Mouse (Mus musculus): ENCODE results near the gene Crisp2. TPM values are rescaled to one million over a fixed set of nuclear protein-coding genes. Genes with fewer than 3 reads are reported as not detected.

The Crisp2 gene
- total RNA-seq, 2 experiments from 2014 or later = not detected

Other genes starting within 250 kb of the Crisp2 start
- gene Esp6, start 245.5 kb downstream of the Crisp2 start, total RNA-seq (2021) = not detected
- gene Esp4, start 208.4 kb downstream of the Crisp2 start, total RNA-seq (2021) = not detected
- not detected for gene Esp3, start 174.9 kb downstream of the Crisp2 start, total RNA-seq (2021)
- not detected for gene Esp1, start 79.9 kb downstream of the Crisp2 start, total RNA-seq (2021)
- gene Rhag, start 4.1 kb upstream of the Crisp2 start, total RNA-seq (2021) = under 1 TPM in 1 of 2 experiments, not detected in 1; 0.81 TPM
- gene 9130008F23Rik, start 73.6 kb upstream of the Crisp2 start, total RNA-seq (2021) = under 1 TPM; 0.40 to 0.54 TPM
- not detected for gene Glyatl3, start 107.3 kb upstream of the Crisp2 start, total RNA-seq (2021)
- 10 to 100 TPM; 39.3 to 40.1 TPM for gene Mut, start 127.7 kb upstream of the Crisp2 start, total RNA-seq (2021)
- gene Cenpq, start 128.0 kb upstream of the Crisp2 start, total RNA-seq (2021) = 1 to 10 TPM; 6.0 to 6.7 TPM